Mouse (Mus musculus) MEL (cell line): ENCODE results near the gene Cnksr1. TPM values are rescaled to one million over a fixed set of nuclear protein-coding genes. Genes with fewer than 3 reads are reported as not detected.

Source experiments
- DNase-seq: peaks from one replicate; pipeline ENCODE4 v3.0.0; 2011; ENCODE audit warnings: low read depth, low spot score
- H3K27ac ChIP-seq: 2 replicates; pipeline ENCODE4 v1.5.1; 2012; ENCODE audit warnings: low read depth, mild to moderate bottlenecking, control low read depth, low read length, moderate library complexity; ENCODE audit not compliant: control insufficient read depth
- H3K27me3 ChIP-seq, 2 experiments: fragments of 150-350 bp in 1 of 2; sonication (generic) in 1 of 2; 2 replicates each; pipeline ENCODE4 v1.6.1; 2012; ENCODE audit warnings: low read length in 2 of 2, mild to moderate bottlenecking in 2 of 2, improper control_type of control experiment in 1 of 2, moderate library complexity in 1 of 2; ENCODE audit not compliant: insufficient read depth in 2 of 2, control insufficient read depth in 1 of 2
- H3K36me3 ChIP-seq, 2 experiments: 2 replicates each; pipeline ENCODE4 v1.6.1; 2012 to 2014; ENCODE audit warnings: low read length in 2 of 2, improper control_type of control experiment in 1 of 2, inconsistent platforms in 1 of 2, mild to moderate bottlenecking in 1 of 2; ENCODE audit not compliant: insufficient read depth in 2 of 2, control insufficient read depth in 1 of 2
- H3K4me1 ChIP-seq, 2 experiments: fragments of 150-350 bp in 1 of 2; sonication (generic) in 1 of 2; 2 replicates each; pipeline ENCODE4 v1.6.1; 2012; ENCODE audit warnings: low read length in 2 of 2, improper control_type of control experiment in 1 of 2, mild to moderate bottlenecking in 1 of 2; ENCODE audit not compliant: insufficient read depth in 2 of 2, control insufficient read depth in 1 of 2
- H3K4me3 ChIP-seq, 2 experiments: fragments of 150-350 bp in 1 of 2; sonication (generic) in 1 of 2; 2 replicates each; pipeline ENCODE4 v1.5.1; 2012; ENCODE audit warnings: low read depth in 2 of 2, low read length in 2 of 2, mild to moderate bottlenecking in 2 of 2, moderate library complexity in 2 of 2, control low read depth in 1 of 2, improper control_type of control experiment in 1 of 2; ENCODE audit not compliant: control insufficient read depth in 1 of 2, insufficient read depth in 1 of 2
- H3K79me2 ChIP-seq: 2 replicates; pipeline ENCODE4 v1.6.1; 2012; ENCODE audit warnings: mild to moderate bottlenecking, low read length, moderate library complexity; ENCODE audit not compliant: control insufficient read depth, poor library complexity, insufficient read depth
- H3K9ac ChIP-seq: 2 replicates; pipeline ENCODE4 v1.6.1; 2012; ENCODE audit warnings: low read depth, mild to moderate bottlenecking, control low read depth, low read length, moderate library complexity; ENCODE audit not compliant: control insufficient read depth, poor library complexity, severe bottlenecking
- H3K9me3 ChIP-seq: fragments of 150-350 bp; sonication (generic); replicated peaks from 2 replicates; pipeline ENCODE4 v1.6.1; 2012; ENCODE audit warnings: mild to moderate bottlenecking, low read length, improper control_type of control experiment, moderate library complexity; ENCODE audit not compliant: insufficient read depth
- BHLHE40 ChIP-seq: IDR thresholded peaks from 2 replicates; pipeline ENCODE4 v1.6.1; 2012; ENCODE audit warnings: low read depth, mild to moderate bottlenecking, inconsistent platforms, low read length, improper control_type of control experiment, borderline replicate concordance
- CHD2 ChIP-seq: IDR thresholded peaks from 2 replicates; pipeline ENCODE4 v1.6.1; 2011; ENCODE audit warnings: low read length, improper control_type of control experiment
- CTCF ChIP-seq, 3 experiments: IDR thresholded peaks in 2 of 3; conservative IDR thresholded peaks in 1 of 3; 2 replicates each; pipeline ENCODE4 v1.5.1; 2011 to 2012; ENCODE audit warnings: low read length in 3 of 3, low read depth in 2 of 3, mild to moderate bottlenecking in 2 of 3, improper control_type of control experiment in 1 of 3, inconsistent platforms in 1 of 3, mixed read lengths in 1 of 3, moderate library complexity in 1 of 3; ENCODE audit not compliant: control insufficient read depth in 1 of 3, insufficient read depth in 1 of 3, poor library complexity in 1 of 3, severe bottlenecking in 1 of 3
- E2F4 ChIP-seq: IDR thresholded peaks from 2 replicates; pipeline ENCODE4 v1.6.1; 2011; ENCODE audit warnings: low read depth, low read length, improper control_type of control experiment, borderline replicate concordance
- ELF1 ChIP-seq: IDR thresholded peaks from 2 replicates; pipeline ENCODE4 v1.6.1; 2014; ENCODE audit warnings: low read depth, mild to moderate bottlenecking, inconsistent platforms, low read length, improper control_type of control experiment, moderate library complexity
- EP300 ChIP-seq, 2 experiments: IDR thresholded peaks; 2 replicates each; pipeline ENCODE4 v1.6.1; 2011; ENCODE audit warnings: improper control_type of control experiment in 2 of 2, low read length in 2 of 2, low read depth in 1 of 2, mild to moderate bottlenecking in 1 of 2
- GABPA ChIP-seq: IDR thresholded peaks from 2 replicates; pipeline ENCODE4 v1.6.1; 2012; ENCODE audit warnings: low read depth, mild to moderate bottlenecking, inconsistent platforms, low read length, improper control_type of control experiment, moderate library complexity
- MAFK ChIP-seq: IDR thresholded peaks from 2 replicates; pipeline ENCODE4 v1.6.1; 2011; ENCODE audit warnings: low read depth, mild to moderate bottlenecking, low read length, improper control_type of control experiment, borderline replicate concordance
- MYC ChIP-seq: IDR thresholded peaks from 2 replicates; pipeline ENCODE4 v1.6.1; 2011; ENCODE audit warnings: low read depth, mild to moderate bottlenecking, low read length, improper control_type of control experiment, moderate library complexity
- NELFE ChIP-seq: IDR thresholded peaks from 2 replicates; pipeline ENCODE4 v1.6.1; 2011; ENCODE audit warnings: low read depth, low read length, improper control_type of control experiment
- SIN3A ChIP-seq: IDR thresholded peaks from 2 replicates; pipeline ENCODE4 v1.6.1; 2012; ENCODE audit warnings: low read length, improper control_type of control experiment, inconsistent platforms
- TCF12 ChIP-seq: IDR thresholded peaks from 2 replicates; pipeline ENCODE4 v1.6.1; 2014; ENCODE audit warnings: low read depth, mild to moderate bottlenecking, inconsistent platforms, low read length, improper control_type of control experiment, moderate library complexity
- UBTF ChIP-seq: IDR thresholded peaks from 2 replicates; pipeline ENCODE4 v1.6.1; 2012; ENCODE audit warnings: low read depth, mild to moderate bottlenecking, inconsistent platforms, low read length, improper control_type of control experiment, moderate library complexity, borderline replicate concordance; ENCODE audit not compliant: insufficient read depth
- USF2 ChIP-seq, 2 experiments: IDR thresholded peaks; 2 replicates each; pipeline ENCODE4 v1.6.1; 2011 to 2012; ENCODE audit warnings: improper control_type of control experiment in 2 of 2, low read length in 2 of 2, borderline replicate concordance in 1 of 2, inconsistent platforms in 1 of 2, low read depth in 1 of 2, mild to moderate bottlenecking in 1 of 2; ENCODE audit not compliant: insufficient read depth in 1 of 2
- ZKSCAN1 ChIP-seq: IDR thresholded peaks from 2 replicates; pipeline ENCODE4 v1.6.1; 2012; ENCODE audit warnings: low read depth, mild to moderate bottlenecking, inconsistent platforms, low read length, improper control_type of control experiment, moderate library complexity
- polyA plus RNA-seq, 2 experiments: library from polyadenylated mRNA; stranded (reverse) in 1 of 2; unstranded in 1 of 2; fragments of >175 nt in 1 of 2; fragments of >200 nt in 1 of 2; gene quantifications; 2 replicates each; pipeline versions ENCODE4 v1.2.1 to v1.2.4; 2012; ENCODE audit warnings: low replicate concordance in 2 of 2, low read depth in 1 of 2; ENCODE audit not compliant: insufficient read length in 2 of 2, insufficient read depth in 1 of 2, missing spikeins in 1 of 2
- total RNA-seq: library from RNA; depleted of rRNA; stranded (reverse); fragments of 300-350 nt; gene quantifications from 2 replicates; pipeline ENCODE4 v1.2.3, GENCODE M21; 2012

The Cnksr1 gene
- total and polyA plus RNA-seq, 3 experiments: 0.07 TPM; not detected in 2

- DNase-seq: peak; percentile 18
- Histone ChIP-seq H3K79me2 (peaks cover 41% of the 10 kb centered on the region), H3K4me1 (peaks cover 3 to 17% of the 10 kb centered on the region in 2 experiments), H3K27me3 (no peaks in the 10 kb centered on the region), H3K4me3 (peak overlapping the region; percentile 72 to 83), H3K9ac (peak overlapping the region; percentile 90), H3K36me3 (peaks cover 0 to 15% of the 10 kb centered on the region in 2 experiments), H3K9me3 (no peaks in the 10 kb centered on the region), H3K27ac (no peak overlapping the region)
- TF ChIP-seq GABPA: no peak
- peak; percentile 72 for TF ChIP-seq ZKSCAN1
Observed at GRCm38 (mm10) chr4:134185569-134185968, 52.6 kb downstream of the Cnksr1 start.

GRCm38 (mm10) chr4:134183711-134184110, 54.5 kb downstream of the Cnksr1 start:
- DNase-seq: no peak
- H3K4me1 ChIP-seq: peaks cover 3 to 17% of the 10 kb centered on the region in 2 experiments
- H3K9me3 ChIP-seq: no peaks in the 10 kb centered on the region
- no peak overlapping the region for H3K27ac ChIP-seq
- H3K36me3 ChIP-seq: peaks cover 0 to 15% of the 10 kb centered on the region in 2 experiments
- no peak overlapping the region for H3K9ac ChIP-seq
- no peak for TF ChIP-seq UBTF
- TF ChIP-seq EP300 (IDR thresholded peaks at IDR 0.05; ENCODE audit: low read depth in 1 of 2, low read length in 2 of 2): no peak
- no peak for TF ChIP-seq USF2 (IDR thresholded peaks at IDR 0.05; ENCODE audit: borderline replicate concordance in 1 of 2, insufficient read depth in 1 of 2, low read depth in 1 of 2, low read length in 2 of 2)
- TF ChIP-seq TCF12: no peak
- no peak for TF ChIP-seq ELF1
- no peak for TF ChIP-seq BHLHE40
- TF ChIP-seq MAFK: no peak
- no peak for TF ChIP-seq NELFE
- TF ChIP-seq, all 39 proteins: peak for 0
- Histone ChIP-seq H3K27me3 (no peaks in the 10 kb centered on the region), H3K79me2 (peaks cover 47% of the 10 kb centered on the region), H3K4me3 (no peak overlapping the region)

GRCm38 (mm10) chr4:134181825-134182224, 56.4 kb downstream of the Cnksr1 start:
- Histone ChIP-seq H3K79me2 (peaks cover 48% of the 10 kb centered on the region), H3K27me3 (no peaks in the 10 kb centered on the region), H3K9ac (no peak overlapping the region), H3K4me1 (peaks cover 3 to 17% of the 10 kb centered on the region in 2 experiments), H3K4me3 (no peak overlapping the region), H3K36me3 (peaks cover 0 to 10% of the 10 kb centered on the region in 2 experiments), H3K9me3 (no peaks in the 10 kb centered on the region), H3K27ac (no peak overlapping the region)
- peak; percentile 30 for DNase-seq
- TF ChIP-seq CHD2 (no peak), MYC (no peak), SIN3A (no peak), E2F4 (no peak), EP300 (IDR thresholded peaks at IDR 0.05; ENCODE audit: low read depth in 1 of 2, low read length in 2 of 2) (no peak), CTCF (IDR thresholded peaks at IDR 0.05 in 2 of 3, conservative IDR thresholded peaks at IDR 0.05 in 1 of 3; ENCODE audit: control insufficient read depth in 1 of 3, insufficient read depth in 1 of 3, low read depth in 2 of 3, low read length in 3 of 3, poor library complexity in 1 of 3, severe bottlenecking in 1 of 3) (peak in 2 of 3 experiments; percentile 22 to 29; a peak in 3 of 6 replicates)
